Mouse (Mus musculus): ENCODE data around the gene Elac2. TPM values are rescaled to one million over a fixed set of nuclear protein-coding genes. Genes with fewer than 3 reads are reported as not detected.

Gene Elac2
- total RNA-seq (2014; fragmentation: Nextera tagmentation) (23.6 and 35.2 TPM in 2 replicates), total RNA-seq (2017) (32.1 and 37.2 TPM in 2 replicates), polyA plus RNA-seq (2012) (34.7 and 42.9 TPM in 2 replicates)

GRCm38 (mm10) chr11:64978720-64979488 is at the start of gene Elac2:
TSS of gene Elac2 (plus strand) at chr11:64979038.
- H3K4me3 ChIP-seq (ENCODE audit: low read depth, low read length) = peak within 1 kb of the TSS; percentile 90
- DNase-seq (ENCODE audit: low spot score) = peak; percentile 98
- H3K9me3 ChIP-seq (replicated peaks) = no peaks in the 10 kb centered on the region
- H3K4me1 ChIP-seq (ENCODE audit: insufficient read depth, low read depth, low read length) = peaks cover 21% of the 10 kb centered on the region
- H3K27me3 ChIP-seq (ENCODE audit: insufficient read depth, low read length) = peaks cover 4% of the 10 kb centered on the region; the same call in 1 of the 2 replicates
- TF ChIP-seq CTCF (IDR thresholded peaks at IDR 0.05; ENCODE audit: low read depth, low read length) (no peak), TAL1 (conservative IDR thresholded peaks at IDR 0.05; ENCODE audit: low read depth, low read length) (no peak), GATA1 (IDR thresholded peaks at IDR 0.05; ENCODE audit: borderline replicate concordance, low read length) (no peak), GATA2 (IDR thresholded peaks at IDR 0.05; ENCODE audit: borderline replicate concordance, low read depth, low read length) (no peak), POLR2AphosphoS5 (IDR thresholded peaks at IDR 0.05; ENCODE audit: insufficient replicate concordance, low read depth, low read length) (no peak)
- peak; percentile 99 for ATAC-seq (ENCODE audit: extremely low read depth, insufficient number of reproducible peaks, low FRiP score, poor library complexity, severe bottlenecking)
- H3K36me3 ChIP-seq (replicated peaks) = peaks cover 39% of the 10 kb centered on the region

- TF ChIP-seq POLR2AphosphoS5 (IDR thresholded peaks at IDR 0.05; ENCODE audit: insufficient replicate concordance, low read depth, low read length) = no peak
- TF ChIP-seq CTCF (IDR thresholded peaks at IDR 0.05; ENCODE audit: low read depth, low read length) = no peak
- no peak for TF ChIP-seq TAL1 (conservative IDR thresholded peaks at IDR 0.05; ENCODE audit: low read depth, low read length)
- TF ChIP-seq GATA2 (IDR thresholded peaks at IDR 0.05; ENCODE audit: borderline replicate concordance, low read depth, low read length) = no peak
- TF ChIP-seq GATA1 (IDR thresholded peaks at IDR 0.05; ENCODE audit: borderline replicate concordance, low read length) = no peak
- H3K27me3 ChIP-seq (ENCODE audit: insufficient read depth, low read length) = peaks cover 4% of the 10 kb centered on the region; the same call in 1 of the 2 replicates
- DNase-seq (ENCODE audit: low spot score) (no peak), ATAC-seq (ENCODE audit: extremely low read depth, insufficient number of reproducible peaks, low FRiP score, poor library complexity, severe bottlenecking) (no peak)
- peaks cover 14% of the 10 kb centered on the region for H3K4me1 ChIP-seq (ENCODE audit: insufficient read depth, low read depth, low read length)
- H3K9me3 ChIP-seq (replicated peaks) = no peaks in the 10 kb centered on the region
- H3K4me3 ChIP-seq (ENCODE audit: low read depth, low read length) = no peak overlapping the region
- H3K36me3 ChIP-seq (replicated peaks) = no peaks in the 10 kb centered on the region
These were observed 49.7 kb upstream of the Elac2 start for GRCm38 (mm10) chr11:64929130-64929529.

GRCm38 (mm10) chr11:64931060-64931770 is 47.6 kb upstream of the Elac2 start:
- Histone ChIP-seq H3K4me3 (ENCODE audit: low read depth, low read length) (peak overlapping the region; percentile 27; the same call in 1 of the 2 replicates), H3K9me3 (replicated peaks) (no peaks in the 10 kb centered on the region), H3K27me3 (ENCODE audit: insufficient read depth, low read length) (peaks cover 4% of the 10 kb centered on the region; the same call in 1 of the 2 replicates), H3K4me1 (ENCODE audit: insufficient read depth, low read depth, low read length) (peaks cover 14% of the 10 kb centered on the region), H3K36me3 (replicated peaks) (no peaks in the 10 kb centered on the region)
- TF ChIP-seq GATA1 (IDR thresholded peaks at IDR 0.05; ENCODE audit: borderline replicate concordance, low read length) = no peak
- TF ChIP-seq TAL1 (conservative IDR thresholded peaks at IDR 0.05; ENCODE audit: low read depth, low read length) = peak; percentile 63
- no peak for TF ChIP-seq CTCF (IDR thresholded peaks at IDR 0.05; ENCODE audit: low read depth, low read length)
- ATAC-seq (ENCODE audit: extremely low read depth, insufficient number of reproducible peaks, low FRiP score, poor library complexity, severe bottlenecking) (no peak), DNase-seq (ENCODE audit: low spot score) (peak; percentile 4)

- ATAC-seq (ENCODE audit: extremely low read depth, insufficient number of reproducible peaks, low FRiP score, poor library complexity, severe bottlenecking) (no peak), DNase-seq (ENCODE audit: low spot score) (no peak)
- no peaks in the 10 kb centered on the region for H3K4me1 ChIP-seq (ENCODE audit: insufficient read depth, low read depth, low read length)
- H3K27me3 ChIP-seq (ENCODE audit: insufficient read depth, low read length) = no peaks in the 10 kb centered on the region; the same call in 1 of the 2 replicates
- no peak overlapping the region for H3K4me3 ChIP-seq (ENCODE audit: low read depth, low read length)
- H3K9me3 ChIP-seq (replicated peaks) = no peaks in the 10 kb centered on the region
- H3K36me3 ChIP-seq (replicated peaks) = no peaks in the 10 kb centered on the region
- TF ChIP-seq POLR2AphosphoS5 (IDR thresholded peaks at IDR 0.05; ENCODE audit: insufficient replicate concordance, low read depth, low read length) (no peak), CTCF (IDR thresholded peaks at IDR 0.05; ENCODE audit: low read depth, low read length) (no peak)
These were observed 41.6 kb upstream of the Elac2 start for GRCm38 (mm10) chr11:64937226-64937625.

- DNase-seq (ENCODE audit: low spot score) (no peak), ATAC-seq (ENCODE audit: extremely low read depth, insufficient number of reproducible peaks, low FRiP score, poor library complexity, severe bottlenecking) (no peak)
- Histone ChIP-seq H3K4me1 (ENCODE audit: insufficient read depth, low read depth, low read length) (no peaks in the 10 kb centered on the region), H3K4me3 (ENCODE audit: low read depth, low read length) (no peak overlapping the region), H3K9me3 (replicated peaks) (no peaks in the 10 kb centered on the region), H3K27me3 (ENCODE audit: insufficient read depth, low read length) (no peaks in the 10 kb centered on the region; the same call in 1 of the 2 replicates), H3K36me3 (replicated peaks) (no peaks in the 10 kb centered on the region)
- TF ChIP-seq GATA1 (IDR thresholded peaks at IDR 0.05; ENCODE audit: borderline replicate concordance, low read length) = no peak
- no peak for TF ChIP-seq GATA2 (IDR thresholded peaks at IDR 0.05; ENCODE audit: borderline replicate concordance, low read depth, low read length)
- no peak for TF ChIP-seq POLR2AphosphoS5 (IDR thresholded peaks at IDR 0.05; ENCODE audit: insufficient replicate concordance, low read depth, low read length)
- TF ChIP-seq CTCF (IDR thresholded peaks at IDR 0.05; ENCODE audit: low read depth, low read length) = no peak
- no peak for TF ChIP-seq TAL1 (conservative IDR thresholded peaks at IDR 0.05; ENCODE audit: low read depth, low read length)
These were observed 37.6 kb upstream of the Elac2 start for GRCm38 (mm10) chr11:64941193-64941592.

GRCm38 (mm10) chr11:64949782-64950181 is 29.1 kb upstream of the Elac2 start:
- Histone ChIP-seq H3K4me3 (ENCODE audit: low read depth, low read length) (no peak overlapping the region), H3K36me3 (replicated peaks) (no peaks in the 10 kb centered on the region), H3K9me3 (replicated peaks) (no peaks in the 10 kb centered on the region), H3K27me3 (ENCODE audit: insufficient read depth, low read length) (no peaks in the 10 kb centered on the region), H3K4me1 (ENCODE audit: insufficient read depth, low read depth, low read length) (no peaks in the 10 kb centered on the region)
- ATAC-seq (ENCODE audit: extremely low read depth, insufficient number of reproducible peaks, low FRiP score, poor library complexity, severe bottlenecking) (no peak), DNase-seq (ENCODE audit: low spot score) (no peak)
- no peak for TF ChIP-seq TAL1 (conservative IDR thresholded peaks at IDR 0.05; ENCODE audit: low read depth, low read length)
- no peak for TF ChIP-seq CTCF (IDR thresholded peaks at IDR 0.05; ENCODE audit: low read depth, low read length)
- TF ChIP-seq GATA2 (IDR thresholded peaks at IDR 0.05; ENCODE audit: borderline replicate concordance, low read depth, low read length) = no peak
- no peak for TF ChIP-seq GATA1 (IDR thresholded peaks at IDR 0.05; ENCODE audit: borderline replicate concordance, low read length)
